Mouse (Mus musculus) testis, adult 2 months (tissue): ENCODE results near the gene Ndufa4l2. TPM values are rescaled to one million over a fixed set of nuclear protein-coding genes. Genes with fewer than 3 reads are reported as not detected.

Experiments
- H3K27ac ChIP-seq: fragments of 200-500 bp; 2 replicates; pipeline ENCODE4 v1.5.1; 2012; ENCODE audit warnings: low read depth, low read length; ENCODE audit not compliant: control insufficient read depth, insufficient read depth
- H3K27me3 ChIP-seq: fragments of 200-500 bp; 2 replicates; pipeline ENCODE4 v1.6.1; 2012; ENCODE audit warnings: mild to moderate bottlenecking, low read length, moderate library complexity; ENCODE audit not compliant: control insufficient read depth, insufficient read depth
- H3K36me3 ChIP-seq: fragments of 200-500 bp; 2 replicates; pipeline ENCODE4 v1.6.1; 2012; ENCODE audit warnings: mild to moderate bottlenecking, low read length; ENCODE audit not compliant: control insufficient read depth, insufficient read depth
- H3K4me1 ChIP-seq: fragments of 200-500 bp; 2 replicates; pipeline ENCODE4 v1.6.1; 2012; ENCODE audit warnings: low read length; ENCODE audit not compliant: control insufficient read depth, insufficient read depth
- H3K4me3 ChIP-seq: fragments of 200-500 bp; 2 replicates; pipeline ENCODE4 v1.5.1; 2012; ENCODE audit warnings: low read depth, mild to moderate bottlenecking, low read length, moderate library complexity, mixed read lengths; ENCODE audit not compliant: control insufficient read depth
- CTCF ChIP-seq: fragments of 200-500 bp; IDR thresholded peaks from 2 replicates; pipeline ENCODE4 v1.5.1; 2012; ENCODE audit warnings: low read depth, mild to moderate bottlenecking, inconsistent platforms, low read length, moderate library complexity; ENCODE audit not compliant: control insufficient read depth, insufficient read depth, insufficient replicate concordance
- POLR2A ChIP-seq: fragments of 200-500 bp; IDR thresholded peaks from 2 replicates; pipeline ENCODE4 v1.6.1; 2012; ENCODE audit warnings: low read depth, mild to moderate bottlenecking, inconsistent platforms, low read length, moderate library complexity; ENCODE audit not compliant: control insufficient read depth
- polyA plus RNA-seq: library from polyadenylated mRNA; depleted of rRNA; stranded (reverse); fragments of >200 nt; gene quantifications from 2 replicates; pipeline ENCODE4 v1.2.3, GENCODE M21; 2012; rRNA removed

The Ndufa4l2 gene
- polyA plus RNA-seq, 1 experiment, result 65.0 TPM

- TF ChIP-seq CTCF (no peak), POLR2A (no peak)
- Histone ChIP-seq H3K36me3 (no peaks in the 10 kb centered on the region), H3K27ac (no peak overlapping the region), H3K4me1 (peaks cover 4% of the 10 kb centered on the region; the same call in 1 of the 2 replicates), H3K27me3 (no peaks in the 10 kb centered on the region), H3K4me3 (no peak overlapping the region)
These were observed 46.4 kb downstream of the Ndufa4l2 start for GRCm38 (mm10) chr10:127561145-127561544.

GRCm38 (mm10) chr10:127563840-127564239 is 49.1 kb downstream of the Ndufa4l2 start:
- no peaks in the 10 kb centered on the region for H3K36me3 ChIP-seq
- no peak overlapping the region for H3K4me3 ChIP-seq
- H3K27me3 ChIP-seq, result no peaks in the 10 kb centered on the region
- H3K27ac ChIP-seq, result no peak overlapping the region
- peaks cover 4% of the 10 kb centered on the region; the same call in 1 of the 2 replicates for H3K4me1 ChIP-seq
- TF ChIP-seq POLR2A (no peak), CTCF (no peak)

DNA sequence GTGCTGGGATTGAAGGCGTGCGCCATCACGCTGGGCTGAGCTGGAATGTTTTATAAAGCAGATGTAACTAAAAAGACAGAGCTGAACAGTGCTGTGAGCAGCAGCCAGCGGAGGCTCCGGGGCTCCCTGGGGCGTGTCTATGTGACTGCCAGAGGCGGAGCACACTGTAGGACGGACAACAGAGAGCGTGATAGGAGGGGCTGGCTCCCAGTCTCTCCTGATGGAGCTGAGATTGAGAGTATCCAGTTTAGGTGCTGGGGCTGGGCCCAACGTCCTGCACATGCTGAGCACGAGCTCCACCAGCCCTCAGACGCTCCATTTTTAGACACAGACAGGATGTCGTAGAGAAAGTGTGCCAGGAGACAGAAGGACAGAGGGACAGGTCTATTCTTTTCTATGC is 49.5 kb downstream of the Ndufa4l2 start:
- no peak overlapping the region for H3K4me3 ChIP-seq
- H3K27me3 ChIP-seq, result no peaks in the 10 kb centered on the region
- peaks cover 4% of the 10 kb centered on the region; the same call in 1 of the 2 replicates for H3K4me1 ChIP-seq
- no peak overlapping the region for H3K27ac ChIP-seq
- TF ChIP-seq POLR2A (no peak), CTCF (no peak)
- no peaks in the 10 kb centered on the region for H3K36me3 ChIP-seq

Other genes with a start within 250 kb of the Ndufa4l2 start
- 391 and 429 TPM in 2 replicates for gene Dctn2, start 248.6 kb upstream of the Ndufa4l2 start, polyA plus RNA-seq
- 61.3 and 74.1 TPM in 2 replicates for gene Mbd6, start 225.9 kb upstream of the Ndufa4l2 start, polyA plus RNA-seq
- 32.4 and 36.7 TPM in 2 replicates for gene Mars, start 203.2 kb upstream of the Ndufa4l2 start, polyA plus RNA-seq
- 0.32 and 0.34 TPM in 2 replicates for gene Arhgap9, start 193.0 kb upstream of the Ndufa4l2 start, polyA plus RNA-seq
- 2.7 and 2.9 TPM in 2 replicates for gene Gli1, start 173.0 kb upstream of the Ndufa4l2 start, polyA plus RNA-seq
- not detected in 2 replicates for gene Inhbe, start 160.6 kb upstream of the Ndufa4l2 start, polyA plus RNA-seq
- gene Inhbc, start 144.5 kb upstream of the Ndufa4l2 start, polyA plus RNA-seq, result 0.05 and 0.08 TPM in 2 replicates
- gene R3hdm2, start 134.6 kb upstream of the Ndufa4l2 start, polyA plus RNA-seq, result 43.6 and 56.0 TPM in 2 replicates
- gene Stac3, start 13.3 kb upstream of the Ndufa4l2 start, polyA plus RNA-seq, result 0.97 and 1.0 TPM in 2 replicates
- gene Shmt2, start 7.5 kb downstream of the Ndufa4l2 start, polyA plus RNA-seq, result 12.7 and 16.7 TPM in 2 replicates
- gene Nxph4, start 19.6 kb downstream of the Ndufa4l2 start, polyA plus RNA-seq, result 0.36 and 0.51 TPM in 2 replicates
- gene Lrp1, start 106.2 kb downstream of the Ndufa4l2 start, polyA plus RNA-seq, result 20.8 and 25.9 TPM in 2 replicates
- 3.9 and 5.9 TPM in 2 replicates for gene Stat6, start 128.0 kb downstream of the Ndufa4l2 start, polyA plus RNA-seq
- gene Nemp1, start 151.9 kb downstream of the Ndufa4l2 start, polyA plus RNA-seq, result 46.8 and 58.1 TPM in 2 replicates
- 24.6 and 26.2 TPM in 2 replicates for gene Nab2, start 153.6 kb downstream of the Ndufa4l2 start, polyA plus RNA-seq
- 18.5 and 19.1 TPM in 2 replicates for gene Myo1a, start 190.2 kb downstream of the Ndufa4l2 start, polyA plus RNA-seq
- not detected in 2 replicates for gene Tac2, start 209.5 kb downstream of the Ndufa4l2 start, polyA plus RNA-seq
- 3.8 and 4.4 TPM in 2 replicates for gene Zbtb39, start 224.6 kb downstream of the Ndufa4l2 start, polyA plus RNA-seq
- 0.37 and 0.57 TPM in 2 replicates for gene Gpr182, start 236.8 kb downstream of the Ndufa4l2 start, polyA plus RNA-seq
- 0.07 TPM in 2 replicates for gene Rdh1, start 244.8 kb downstream of the Ndufa4l2 start, polyA plus RNA-seq
- not detected in 2 replicates for gene Rdh16f1, start 244.8 kb downstream of the Ndufa4l2 start, polyA plus RNA-seq